Mouse (Mus musculus) liver, postnatal 0 days (tissue): ENCODE data around the gene Mvb12b. TPM values are rescaled to one million over a fixed set of nuclear protein-coding genes. Genes with fewer than 3 reads are reported as not detected.

Experiments
- ATAC-seq: fragments of 200-750 bp; cut with Nextera tagmentation; 2 replicates; pipeline ENCODE4 v1.8.0; 2017; ENCODE audit warnings: mild to moderate bottlenecking, moderate library complexity
- DNase-seq: peaks from one replicate; pipeline ENCODE4 v3.0.0-alpha.2; 2016
- H3K27ac ChIP-seq: fragments of 300-500 bp; sonication (generic); 2 replicates; pipeline ENCODE4 v1.5.1; 2014; ENCODE audit warnings: antibody characterized with exemption, moderate library complexity, mild to moderate bottlenecking, low read depth
- H3K27me3 ChIP-seq: fragments of 300-500 bp; sonication (generic); 2 replicates; pipeline ENCODE4 v1.6.1; 2014; ENCODE audit warnings: low read length, control low read depth, mixed read lengths; ENCODE audit not compliant: insufficient read depth
- H3K36me3 ChIP-seq: fragments of 300-500 bp; sonication (generic); replicated peaks from 2 replicates; pipeline ENCODE4 v1.6.1; 2014; ENCODE audit warnings: mild to moderate bottlenecking, control low read depth, low read length, moderate library complexity, mixed read lengths; ENCODE audit not compliant: insufficient read depth
- H3K4me1 ChIP-seq: fragments of 300-500 bp; sonication (generic); 2 replicates; pipeline ENCODE4 v1.6.1; 2014; ENCODE audit warnings: antibody characterized with exemption, mild to moderate bottlenecking, control low read depth; ENCODE audit not compliant: insufficient read depth
- H3K4me2 ChIP-seq: fragments of 300-500 bp; sonication (generic); 2 replicates; pipeline ENCODE4 v1.6.1; 2014; ENCODE audit warnings: low read depth, mild to moderate bottlenecking, low read length, moderate library complexity, mixed read lengths
- H3K4me3 ChIP-seq: fragments of 300-500 bp; sonication (generic); 2 replicates; pipeline ENCODE4 v1.5.1; 2014; ENCODE audit warnings: low read depth, low read length
- H3K9ac ChIP-seq: fragments of 300-500 bp; sonication (generic); replicated peaks from 2 replicates; pipeline ENCODE4 v1.6.1; 2014; ENCODE audit warnings: mild to moderate bottlenecking, moderate library complexity
- H3K9me3 ChIP-seq: fragments of 300-500 bp; sonication (generic); 2 replicates; pipeline ENCODE4 v1.6.1; 2016; ENCODE audit warnings: mild to moderate bottlenecking, control low read depth, low read length, mixed read lengths
- CTCF ChIP-seq: sonication (generic); IDR thresholded peaks from 2 replicates; pipeline ENCODE4 v1.5.1; 2016; ENCODE audit warnings: antibody characterized with exemption, low read depth
- EP300 ChIP-seq: IDR thresholded peaks from 2 replicates; pipeline ENCODE4 v1.6.1; 2016; ENCODE audit warnings: antibody characterized with exemption, low read depth, mild to moderate bottlenecking
- WGBS: fragments of 180-500 bp; shearing (Covaris S2); extraction: QIAGEN DNeasy Blood & Tissue Kit; methylation state at CpG from one replicate; pipeline ENCODE4 v1.1.7; 2014; ENCODE audit not compliant: insufficient replicate concordance; 5-methylcytosine and 5-hydroxymethylcytosine counted together
- polyA plus RNA-seq: library from polyadenylated mRNA; unstranded; fragments of >200 nt; fragmentation: Nextera tagmentation; extraction: Ambion mirVana; gene quantifications from 2 replicates; pipeline ENCODE4 v1.2.1, GENCODE M21; 2015

The Mvb12b gene
- polyA plus RNA-seq, 1 experiment from 2014 or later, result 8.1 TPM

GRCm38 (mm10) chr2:33868996-33869688 is 18.6 kb downstream of the Mvb12b start:
- Histone ChIP-seq H3K36me3 (peaks cover 9% of the 10 kb centered on the region; the same call in 1 of the 2 replicates), H3K4me2 (no peak overlapping the region), H3K27ac (peak overlapping the region; percentile 62), H3K27me3 (no peaks in the 10 kb centered on the region), H3K9ac (no peak overlapping the region), H3K4me3 (no peak overlapping the region), H3K4me1 (peaks cover 36% of the 10 kb centered on the region), H3K9me3 (no peaks in the 10 kb centered on the region)
- TF ChIP-seq EP300 (no peak), CTCF (no peak)
- ATAC-seq, result no peak
- 41% methylated on average over 5 of the region's 5 CpGs for WGBS
- no peak for DNase-seq

- no peak for TF ChIP-seq CTCF
- peak; percentile 45; the same call in 1 of the 2 replicates for TF ChIP-seq EP300
- no peaks in the 10 kb centered on the region for H3K9me3 ChIP-seq
- DNase-seq, result no peak
- peaks cover 3% of the 10 kb centered on the region; the same call in 1 of the 2 replicates for H3K36me3 ChIP-seq
- H3K27me3 ChIP-seq, result no peaks in the 10 kb centered on the region
- H3K4me3 ChIP-seq, result no peak overlapping the region
- no peak overlapping the region for H3K9ac ChIP-seq
- H3K4me2 ChIP-seq, result no peak overlapping the region
- ATAC-seq, result no peak
- 56% methylated on average over 4 of the region's 4 CpGs for WGBS
- peak overlapping the region; percentile 62 for H3K27ac ChIP-seq
- peaks cover 36% of the 10 kb centered on the region for H3K4me1 ChIP-seq
Observed at GRCm38 (mm10) chr2:33868322-33868721, 19.4 kb downstream of the Mvb12b start.

- H3K27ac ChIP-seq, result peak overlapping the region; percentile 45; the same call in 1 of the 2 replicates
Observed at GRCm38 (mm10) chr2:33856746-33857145, 31.0 kb downstream of the Mvb12b start.

GRCm38 (mm10) chr2:33853011-33853976 is 34.5 kb downstream of the Mvb12b start:
- Histone ChIP-seq H3K4me1 (peaks cover 45% of the 10 kb centered on the region), H3K27me3 (no peaks in the 10 kb centered on the region), H3K27ac (peak overlapping the region; percentile 68), H3K9me3 (no peaks in the 10 kb centered on the region), H3K4me3 (no peak overlapping the region), H3K4me2 (peak overlapping the region; percentile 34), H3K9ac (peak overlapping the region; percentile 21; the same call in 1 of the 2 replicates), H3K36me3 (no peaks in the 10 kb centered on the region)
- TF ChIP-seq EP300 (peak; percentile 68), CTCF (0 out of 2 replicates have a peak, but pooled peaks have one; percentile 10)
- DNase-seq (peak; percentile 61), ATAC-seq (peak; percentile 93)
- WGBS, result 50% methylated on average over 11 of the region's 11 CpGs

More at GRCm38 (mm10) chr2:33856746-33857145, 31.0 kb downstream of the Mvb12b start:
- Histone ChIP-seq H3K27me3 (no peaks in the 10 kb centered on the region), H3K9ac (0 out of 2 replicates have a peak overlapping the region, but pooled peaks have one; percentile 21), H3K4me3 (no peak overlapping the region), H3K36me3 (no peaks in the 10 kb centered on the region), H3K9me3 (no peaks in the 10 kb centered on the region), H3K4me1 (peaks cover 40% of the 10 kb centered on the region), H3K4me2 (no peak overlapping the region)
- DNase-seq (no peak), ATAC-seq (no peak)
- TF ChIP-seq EP300, result no peak
- no peak for TF ChIP-seq CTCF
- WGBS, result 24% methylated on average over 2 of the region's 2 CpGs

- Histone ChIP-seq H3K36me3 (no peaks in the 10 kb centered on the region), H3K27me3 (no peaks in the 10 kb centered on the region), H3K4me2 (no peak overlapping the region), H3K9me3 (no peaks in the 10 kb centered on the region), H3K4me3 (no peak overlapping the region), H3K4me1 (peaks cover 38% of the 10 kb centered on the region), H3K9ac (no peak overlapping the region), H3K27ac (peak overlapping the region; percentile 41)
- ATAC-seq (no peak), DNase-seq (no peak)
- WGBS, result 63% methylated on average over 11 of the region's 11 CpGs
- TF ChIP-seq CTCF, result no peak
- no peak for TF ChIP-seq EP300
Observed at GRCm38 (mm10) chr2:33847196-33847834, 40.4 kb downstream of the Mvb12b start.

GRCm38 (mm10) chr2:33846635-33847034 is 41.1 kb downstream of the Mvb12b start:
- no peak for DNase-seq
- no peak for ATAC-seq
- Histone ChIP-seq H3K27me3 (no peaks in the 10 kb centered on the region), H3K9me3 (no peaks in the 10 kb centered on the region), H3K4me2 (no peak overlapping the region), H3K36me3 (no peaks in the 10 kb centered on the region), H3K4me3 (no peak overlapping the region), H3K9ac (no peak overlapping the region), H3K4me1 (peaks cover 45% of the 10 kb centered on the region), H3K27ac (no peak overlapping the region)
- TF ChIP-seq CTCF, result no peak
- no peak for TF ChIP-seq EP300
- 44% methylated on average over 4 of the region's 4 CpGs for WGBS
